Mouse (Mus musculus): ENCODE measurements at regions not wholly inside any gene's neighbourhood (a gene's known extent, or its start where the extent isn't known, plus 50 kb on each side); places are given as distances from the start of the nearest gene placed in this dataset.

- peak; percentile 86 to 87 for DNase-seq
- intact Hi-C loops (cut with DNase I) = loop anchor here (5.0 kb wide), 2 partner anchors 88 to 478 kb away; no protein-coding TSS in a partner anchor
Measured at GRCm38 (mm10) chr5:111890800-111891199, 157.1 kb downstream of the Gm26897 start.

GRCm38 (mm10) chr5:111891261-111891693 lies 157.6 kb downstream of the Gm26897 start:
- peak in 1 of 2 experiments; percentile 60 for DNase-seq
- intact Hi-C loops (cut with DNase I) = loop anchor here (5.0 kb wide), 2 partner anchors 89 to 479 kb away; no protein-coding TSS in a partner anchor

- intact Hi-C loops (cut with DNase I) = loop anchor here (5.0 kb wide), 2 partner anchors 91 to 481 kb away; no protein-coding TSS in a partner anchor
- no peak for DNase-seq
Measured at GRCm38 (mm10) chr5:111892956-111893355, 159.2 kb downstream of the Gm26897 start.

- DNase-seq = peak; percentile 72 to 75
- intact Hi-C loops (cut with DNase I) = loop anchor here (5.0 kb wide), 2 partner anchors 92 to 482 kb away; no protein-coding TSS in a partner anchor
Measured at GRCm38 (mm10) chr5:111893905-111894311, 160.2 kb downstream of the Gm26897 start.

GRCm38 (mm10) chr5:111897568-111897967 lies 163.8 kb downstream of the Gm26897 start:
- DNase-seq = no peak
- intact Hi-C loops (cut with DNase I) = no loop called here

- intact Hi-C loops (cut with DNase I) = no loop called here
- DNase-seq = no peak
Measured at GRCm38 (mm10) chr5:111898482-111898881, 164.8 kb downstream of the Gm26897 start.

- no peak for DNase-seq
- intact Hi-C loops (cut with DNase I) = no loop called here
Measured at GRCm38 (mm10) chr5:111901197-111901596, 167.5 kb downstream of the Gm26897 start.

GRCm38 (mm10) chr5:111901678-111902077 lies 168.0 kb downstream of the Gm26897 start:
- intact Hi-C loops (cut with DNase I) = no loop called here
- peak; percentile 71 to 79 for DNase-seq

GRCm38 (mm10) chr5:111908085-111908484 lies 174.4 kb downstream of the Gm26897 start:
- intact Hi-C loops (cut with DNase I) = no loop called here
- DNase-seq = no peak

GRCm38 (mm10) chr5:111910514-111910913 lies 176.8 kb downstream of the Gm26897 start:
- intact Hi-C loops (cut with DNase I) = no loop called here
- DNase-seq = no peak

- no peak for DNase-seq
- intact Hi-C loops (cut with DNase I) = no loop called here
Measured at GRCm38 (mm10) chr5:111913354-111913753, 179.6 kb downstream of the Gm26897 start.

- DNase-seq = no peak
- intact Hi-C loops (cut with DNase I) = no loop called here
Measured at GRCm38 (mm10) chr5:111914296-111914695, 180.6 kb downstream of the Gm26897 start.

- DNase-seq = no peak
- intact Hi-C loops (cut with DNase I) = no loop called here
Measured at GRCm38 (mm10) chr5:111917643-111918252, 184.0 kb downstream of the Gm26897 start.

GRCm38 (mm10) chr5:111918888-111919287 lies 185.2 kb downstream of the Gm26897 start:
- DNase-seq = no peak
- intact Hi-C loops (cut with DNase I) = no loop called here

GRCm38 (mm10) chr5:111922991-111923701 lies 189.4 kb downstream of the Gm26897 start:
- DNase-seq = no peak
- intact Hi-C loops (cut with DNase I) = no loop called here

GRCm38 (mm10) chr5:111925757-111926156 lies 192.0 kb downstream of the Gm26897 start:
- no peak for DNase-seq
- intact Hi-C loops (cut with DNase I) = no loop called here

- intact Hi-C loops (cut with DNase I) = no loop called here
- DNase-seq = no peak
Measured at GRCm38 (mm10) chr5:111929180-111929990, 195.7 kb downstream of the Gm26897 start.

GRCm38 (mm10) chr5:111929991-111930339 lies 196.2 kb downstream of the Gm26897 start:
- intact Hi-C loops (cut with DNase I) = no loop called here
- no peak for DNase-seq

GRCm38 (mm10) chr5:111931733-111932132 lies 198.0 kb downstream of the Gm26897 start:
- peak in 1 of 2 experiments; percentile 4 for DNase-seq
- intact Hi-C loops (cut with DNase I) = no loop called here

GRCm38 (mm10) chr5:111935381-111936134 lies 201.8 kb downstream of the Gm26897 start:
- DNase-seq = no peak

More at GRCm38 (mm10) chr5:111935381-111936134, 201.8 kb downstream of the Gm26897 start:
- intact Hi-C loops (cut with DNase I) = no loop called here

Measured in heart, postnatal 10 days (tissue).